Mouse (Mus musculus) liver, postnatal 0 days (tissue): ENCODE data around the gene Strada.

Source experiments
- CTCF ChIP-seq: sonication (generic); IDR thresholded peaks from 2 replicates; pipeline ENCODE4 v1.5.1; 2016; ENCODE audit warnings: antibody characterized with exemption, low read depth
- EP300 ChIP-seq: IDR thresholded peaks from 2 replicates; pipeline ENCODE4 v1.6.1; 2016; ENCODE audit warnings: antibody characterized with exemption, low read depth, mild to moderate bottlenecking

DNA sequence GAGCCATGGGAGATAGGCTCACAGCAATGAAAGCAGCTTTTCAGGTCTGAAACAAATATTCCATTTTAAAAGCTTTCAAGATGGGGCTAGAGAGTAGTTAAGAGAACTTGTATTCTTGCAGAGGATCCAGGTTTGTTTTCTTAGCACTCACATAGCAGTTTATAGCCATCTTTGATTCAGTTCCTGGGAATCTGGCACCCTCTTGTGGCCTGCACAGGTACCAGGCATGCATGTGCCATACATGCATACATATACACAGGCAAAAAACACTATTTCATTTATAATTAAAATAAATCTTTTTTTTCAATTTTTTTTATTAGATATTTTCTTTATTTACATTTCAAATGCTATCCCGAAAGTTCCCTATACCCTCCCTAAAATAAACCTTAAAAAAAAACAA is 44.9 kb upstream of the Strada start:
- peak; percentile 63 for TF ChIP-seq CTCF
- no peak for TF ChIP-seq EP300
